Mouse (Mus musculus) thymus, adult 18-20 months (tissue): ENCODE results near the gene Znfx1.

Source experiments
- DNase-seq, 2 experiments: peaks; one replicate each; pipeline ENCODE4 v3.0.0; 2022; ENCODE audit warnings: mixed read lengths in 2 of 2

Gene Znfx1

GRCm38 (mm10) chr2:166995021-166995795 is 67.6 kb downstream of the Znfx1 start:
- peak; percentile 19 to 30 for DNase-seq

- DNase-seq: no peak
These were observed 70.9 kb downstream of the Znfx1 start for GRCm38 (mm10) chr2:166991945-166992344.

- no peak for DNase-seq
These were observed 72.0 kb downstream of the Znfx1 start for GRCm38 (mm10) chr2:166990861-166991260.
